Mouse (Mus musculus): ENCODE measurements around the gene Dus1l.
"Not testable (repeated sequence)": the region's sequence is repeated elsewhere in the genome, so short reads cannot be mapped to it uniquely, and the experiment has no call there.

Dus1l gene

DNA sequence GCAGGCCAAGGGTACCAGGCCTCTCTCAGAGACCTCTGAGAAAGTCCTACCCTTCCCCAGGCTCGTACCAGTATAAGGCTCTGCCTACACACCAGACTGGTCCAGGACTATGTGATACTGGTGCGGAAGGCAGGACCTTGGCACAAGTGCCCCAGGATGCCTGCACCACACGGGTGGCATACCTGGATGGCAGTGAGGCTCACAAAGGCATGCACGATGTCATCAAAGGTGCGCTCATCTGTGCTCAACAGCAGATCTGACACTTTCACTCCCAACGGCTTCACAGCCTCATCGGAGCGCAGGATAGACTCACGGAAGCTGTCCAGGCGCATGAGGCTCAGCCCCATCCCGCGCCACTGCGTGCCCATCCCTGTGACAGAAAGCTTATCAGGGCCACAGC lies 22.0 kb upstream of the Dus1l start:
- no peak for DNase-seq

DNA sequence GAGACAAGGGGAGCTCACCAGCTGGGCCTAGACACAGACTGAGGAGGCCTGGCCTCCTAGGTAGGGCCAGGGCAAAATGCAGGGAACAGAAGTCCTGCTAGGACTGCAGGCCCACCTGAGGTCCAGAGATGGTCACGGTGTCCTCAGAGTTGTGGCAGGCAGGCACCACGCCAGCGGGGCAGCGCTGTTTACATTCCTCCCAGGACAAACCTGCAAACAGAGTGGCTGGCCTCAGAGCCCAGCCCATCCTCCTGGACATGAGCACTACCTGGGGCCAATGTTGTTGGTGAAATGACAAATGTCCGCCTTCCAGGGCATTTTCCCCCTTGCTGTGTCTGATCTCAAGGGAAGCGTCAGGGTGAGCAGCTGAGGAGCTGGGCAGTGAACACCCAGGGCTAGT lies 21.2 kb upstream of the Dus1l start:
- no peak for DNase-seq

DNA sequence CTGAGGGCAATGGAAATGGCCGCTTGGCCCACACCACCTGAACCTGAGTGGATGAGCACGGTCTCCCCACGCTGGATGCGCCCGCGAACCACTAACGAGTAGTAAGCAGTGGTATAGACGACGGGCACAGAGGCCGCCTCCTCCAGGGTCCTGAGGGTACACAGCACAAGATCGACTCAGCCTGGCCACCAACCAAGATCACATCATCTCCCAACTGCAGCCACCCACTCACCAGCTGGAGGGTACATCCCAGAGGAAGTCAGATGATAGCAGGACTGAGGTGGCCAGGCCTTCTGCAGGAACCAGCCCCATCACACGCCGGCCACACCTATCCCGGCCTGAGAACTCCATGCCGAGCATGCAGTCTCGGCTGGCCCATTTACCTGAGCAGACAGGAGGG lies 15.9 kb upstream of the Dus1l start:
- DNase-seq = no peak

DNA sequence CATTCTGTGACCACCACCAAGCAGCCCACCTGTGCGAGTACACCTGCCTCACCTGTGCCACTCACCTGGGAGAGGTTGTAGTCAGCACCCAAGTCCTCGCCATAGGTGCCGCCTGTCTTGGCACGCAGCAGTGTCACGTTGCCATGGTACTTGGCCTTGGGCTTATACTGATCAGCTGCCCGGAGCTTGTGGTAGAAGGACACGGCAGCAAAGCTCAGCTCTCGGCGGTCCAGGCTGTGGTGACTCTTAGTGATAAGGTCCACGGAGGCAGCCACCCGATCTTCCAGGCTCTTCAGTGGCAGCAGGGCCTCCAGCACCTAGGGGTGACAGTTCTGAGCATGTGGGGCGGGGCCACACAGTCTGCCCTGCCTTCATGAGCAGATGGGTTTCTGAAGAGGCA lies 11.8 kb upstream of the Dus1l start:
- no peak for DNase-seq

DNA sequence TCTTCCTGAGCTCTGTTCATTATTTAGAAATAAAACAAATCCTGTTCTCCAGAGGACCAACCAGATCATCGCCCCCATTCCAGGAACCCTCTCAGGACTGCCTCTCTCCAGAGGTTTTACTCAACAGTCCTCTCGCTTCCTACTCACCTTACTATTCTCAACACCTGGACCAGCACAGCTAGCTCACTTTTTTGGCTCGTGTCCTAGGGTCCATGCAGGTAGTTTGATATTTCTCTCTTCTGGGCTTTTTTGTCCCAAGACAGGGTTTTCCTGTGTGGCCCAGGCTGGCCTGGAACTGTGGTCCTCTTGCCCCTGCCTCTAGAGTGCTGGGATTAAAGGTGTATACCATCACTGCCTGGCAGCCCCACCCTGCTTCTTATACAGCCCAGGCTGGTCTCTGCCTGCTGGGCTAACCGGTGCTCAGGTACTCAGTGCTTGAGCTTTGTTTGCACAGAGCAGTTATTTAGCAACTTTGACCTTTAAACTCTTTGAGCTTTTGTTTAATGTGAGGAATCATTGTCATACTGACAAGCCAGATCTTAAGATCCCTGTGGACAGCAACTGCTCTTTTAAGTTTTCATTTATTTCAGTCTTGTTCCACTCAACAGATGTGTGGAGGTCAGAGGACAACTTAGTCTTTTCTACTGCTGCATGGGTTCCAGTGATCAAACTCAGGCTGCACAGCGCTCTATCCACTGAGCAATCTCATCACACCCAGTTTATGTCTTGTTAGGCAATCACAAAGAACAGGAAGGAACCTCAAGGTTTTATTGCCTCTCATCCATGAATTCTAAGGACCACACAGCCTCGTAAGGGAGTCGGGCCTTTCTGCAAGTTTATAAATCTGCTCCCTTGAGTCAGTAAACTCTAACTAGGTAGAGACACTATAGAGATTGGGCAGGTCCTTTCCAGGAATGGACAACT lies 9.4 kb upstream of the Dus1l start:
- DNase-seq = no peak

DNA sequence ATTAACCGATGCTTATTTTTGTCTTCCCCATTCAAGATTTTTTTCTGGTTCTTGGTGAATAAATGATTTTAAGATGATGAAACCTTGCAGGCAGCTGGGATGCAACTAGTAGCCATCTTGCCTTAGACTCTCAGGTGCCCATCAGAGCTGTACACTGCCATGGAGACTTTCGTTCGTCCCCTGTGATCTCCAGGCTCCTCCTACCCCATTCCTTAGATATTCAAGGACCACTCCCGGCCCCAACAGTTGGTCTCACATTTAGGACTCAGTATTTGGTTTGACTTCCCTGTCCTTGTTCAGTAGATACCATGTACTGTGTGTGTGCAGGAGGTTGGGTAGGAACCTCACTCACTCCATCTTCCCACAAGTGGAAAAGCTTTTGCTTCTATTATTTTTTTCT lies 8.6 kb upstream of the Dus1l start:
- no peak for DNase-seq

DNA sequence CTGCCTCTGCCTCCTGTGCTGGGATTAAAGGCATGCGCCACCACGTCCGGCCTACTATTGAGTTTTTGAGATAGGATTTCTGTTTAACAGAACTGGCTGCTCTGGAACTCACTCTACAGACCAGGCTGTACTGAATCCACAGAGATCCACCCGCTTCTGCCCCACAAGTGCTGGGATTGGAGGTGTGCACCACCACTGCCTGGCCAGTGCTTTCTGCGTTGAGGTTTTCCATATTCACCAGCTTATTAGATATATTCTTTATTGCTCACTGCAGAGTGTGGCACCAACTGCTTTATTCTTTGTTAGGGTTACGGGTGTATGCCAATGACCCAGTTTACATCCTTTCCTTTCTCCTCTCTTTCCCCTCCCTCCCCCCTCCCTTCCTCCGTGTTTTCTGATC lies 8.1 kb upstream of the Dus1l start:
- DNase-seq = no peak

DNA sequence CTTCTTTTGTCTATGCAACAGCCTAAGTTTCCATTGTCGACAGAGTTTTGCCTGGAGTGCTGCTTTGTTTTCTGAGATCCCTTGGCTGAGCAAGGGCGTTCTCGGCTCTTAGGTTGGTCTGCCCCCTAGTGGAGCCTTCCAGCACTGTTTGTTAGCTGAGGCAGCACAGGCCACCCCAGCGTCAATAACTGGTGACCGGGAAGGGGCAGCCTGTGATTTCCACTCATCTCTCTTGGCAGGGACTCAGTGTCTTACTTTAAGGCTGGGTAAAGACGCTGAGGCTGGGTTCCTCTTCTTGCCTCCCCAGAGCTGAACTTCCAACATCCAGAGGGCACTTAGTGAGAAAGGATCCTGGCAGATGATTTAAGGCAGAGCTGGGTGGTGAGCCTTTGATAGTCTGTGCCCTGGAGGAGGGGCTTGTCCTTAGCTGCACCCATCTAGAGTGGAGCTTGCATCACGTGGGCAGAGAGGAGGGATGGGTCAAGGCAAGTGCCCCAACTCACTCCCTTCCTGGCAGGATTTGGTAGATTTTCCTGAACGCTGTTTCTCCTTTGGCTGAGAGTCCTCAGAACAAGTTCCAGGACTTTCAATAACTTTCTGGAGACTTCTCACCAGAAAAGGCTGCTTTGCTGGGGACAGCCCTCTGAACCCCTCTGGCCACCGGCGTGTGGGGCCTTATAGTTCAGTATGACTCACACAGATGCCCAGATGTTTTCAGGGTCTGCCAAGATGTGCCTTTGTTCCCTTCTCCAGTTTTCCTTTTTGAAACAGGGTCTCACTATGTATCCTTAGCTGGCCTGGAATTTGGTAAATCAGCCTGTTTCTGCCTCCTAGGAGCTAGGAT lies 4.1 kb upstream of the Dus1l start:
- DNase-seq = peak; percentile 94

DNA sequence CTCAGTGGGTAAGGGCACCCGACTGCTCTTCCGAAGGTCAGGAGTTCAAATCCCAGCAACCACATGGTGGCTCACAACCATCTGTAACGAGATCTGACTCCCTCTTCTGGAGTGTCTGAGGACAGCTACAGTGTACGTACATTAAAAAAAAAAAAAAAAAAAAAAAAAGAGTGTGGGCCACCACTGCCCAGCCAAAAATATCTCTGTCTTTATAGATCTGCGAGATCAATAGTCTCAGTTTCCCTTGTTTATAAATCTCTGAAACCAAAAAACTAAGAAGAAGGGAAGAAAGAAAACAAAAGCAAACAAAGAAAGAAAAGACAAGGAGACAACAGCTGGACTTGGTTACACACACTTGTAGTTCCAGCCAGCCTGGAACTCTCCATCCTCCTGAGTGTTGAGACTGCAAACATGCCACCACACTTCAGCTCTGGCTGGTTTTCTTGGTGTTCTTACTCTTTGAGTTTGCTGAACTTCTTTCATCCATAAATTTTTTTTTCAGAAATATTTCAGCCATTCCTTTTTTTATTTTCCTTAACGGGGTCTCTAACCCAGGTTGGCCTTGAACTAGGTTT lies 3.2 kb upstream of the Dus1l start:
- DNase-seq = peak; percentile 43

DNA sequence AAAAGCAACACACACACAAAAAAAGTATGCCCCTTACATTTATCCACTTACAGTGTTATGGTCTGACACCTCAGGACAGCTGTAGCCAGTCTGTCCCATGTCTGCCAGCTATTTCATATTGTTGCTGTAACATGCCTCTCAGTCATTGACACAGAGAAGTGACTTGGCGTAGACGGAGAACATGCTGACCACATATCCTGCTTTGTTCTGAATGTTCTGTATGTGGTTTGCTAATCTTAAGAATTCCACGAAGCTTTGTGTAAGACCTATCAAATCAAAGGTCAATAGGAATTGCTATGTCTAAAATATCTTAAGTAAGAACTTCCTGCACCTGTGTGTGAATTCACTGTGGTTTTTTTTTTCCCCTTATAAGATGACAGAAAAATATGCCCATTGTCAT lies 2.0 kb upstream of the Dus1l start:
- no peak for DNase-seq

DNA sequence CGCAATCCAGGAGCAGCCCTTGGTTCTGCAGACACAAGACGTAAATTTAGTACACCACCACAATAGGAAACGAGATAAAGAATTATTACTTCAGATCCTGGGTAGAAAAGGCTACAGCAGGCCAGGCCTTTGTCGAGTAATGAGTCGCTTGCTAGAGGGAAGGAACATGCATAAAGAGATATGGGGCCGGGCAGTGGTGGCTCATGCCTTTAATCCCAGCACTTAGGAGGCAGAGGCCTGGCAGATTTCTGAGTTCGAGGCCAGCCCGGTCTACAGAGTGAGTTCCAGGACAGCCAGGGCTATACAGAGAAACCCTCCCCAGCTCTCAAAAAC lies 377 bp upstream of the Dus1l start:
- DNase-seq = no peak

DNA sequence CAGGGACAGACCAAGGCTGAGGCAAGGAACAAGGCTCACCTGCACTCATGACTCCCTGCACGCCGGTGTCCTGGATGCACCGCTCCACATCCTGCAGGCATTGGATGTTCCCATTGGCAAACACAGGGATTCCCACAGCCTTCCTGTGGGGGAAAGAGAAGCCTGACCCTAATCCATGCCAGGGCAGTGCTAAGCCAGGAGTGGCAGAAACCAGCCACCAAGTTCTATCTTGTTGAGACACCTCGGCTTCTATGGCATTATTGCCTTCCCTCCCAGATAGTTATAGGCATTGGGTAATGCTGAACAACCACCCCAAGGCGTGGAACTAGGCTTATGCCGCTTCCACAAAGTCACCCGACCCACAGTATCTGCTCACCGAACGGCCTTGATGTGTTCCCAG lies 3.6 kb downstream of the Dus1l start:
- DNase-seq = no peak

DNA sequence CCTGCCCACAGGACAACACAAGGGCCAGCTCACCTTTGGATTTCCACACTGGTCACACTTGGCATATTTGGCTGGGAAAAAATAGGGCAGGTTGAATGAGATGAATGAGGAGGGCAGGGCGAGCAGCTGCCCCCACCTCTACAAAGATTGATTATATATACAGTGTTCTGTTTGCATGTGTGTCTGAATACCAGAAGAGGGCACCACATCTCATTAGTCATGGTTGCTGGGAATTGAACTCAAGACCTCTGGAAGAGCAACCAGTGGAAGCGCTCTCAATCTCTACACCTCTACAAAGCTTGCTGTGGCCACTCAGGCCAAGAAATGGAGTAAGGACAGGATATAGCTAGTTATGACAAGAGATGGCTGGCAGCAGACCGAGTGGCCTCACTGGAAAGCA lies 6.4 kb downstream of the Dus1l start:
- no peak for DNase-seq

DNA sequence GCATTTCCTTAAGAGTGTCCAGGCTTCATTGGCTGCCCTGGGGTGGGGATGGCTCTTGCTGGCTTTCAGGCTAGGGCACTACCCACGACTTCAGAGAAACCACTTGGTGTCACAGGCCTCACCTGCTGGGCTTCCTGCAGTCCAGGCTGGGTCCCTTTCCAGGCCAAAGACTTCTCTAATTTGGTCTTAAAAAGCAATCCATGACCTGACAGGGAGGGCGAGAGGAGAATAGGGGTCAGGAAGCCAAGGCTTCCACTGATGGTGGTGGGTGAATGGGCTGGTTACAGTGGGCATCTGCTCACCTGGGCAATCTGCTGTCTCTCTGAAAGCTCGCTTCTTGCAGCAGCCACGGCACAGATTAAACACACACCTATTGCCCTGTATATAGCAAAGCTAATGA lies 6.8 kb downstream of the Dus1l start:
- no peak for DNase-seq

DNA sequence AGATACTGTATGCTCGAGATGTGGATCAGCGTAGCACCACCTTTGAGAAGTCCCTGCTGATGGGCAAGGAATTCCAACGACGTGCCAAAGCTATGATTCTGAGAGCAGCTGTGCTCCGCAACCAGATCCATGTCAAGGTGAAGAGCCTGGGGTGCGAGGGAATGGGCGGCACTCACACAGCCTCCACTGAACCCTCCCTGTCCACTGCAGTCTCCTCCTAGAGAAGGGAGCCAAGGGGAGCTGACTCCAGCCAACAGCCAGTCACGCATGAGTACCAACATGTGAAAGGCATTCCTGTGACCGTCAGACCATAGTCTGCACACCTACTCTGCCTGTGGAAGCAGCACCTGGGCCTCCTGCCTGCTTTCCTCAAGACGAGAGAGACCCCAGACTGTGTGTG lies 7.7 kb downstream of the Dus1l start:
- DNase-seq = not testable (repeated sequence)

DNA sequence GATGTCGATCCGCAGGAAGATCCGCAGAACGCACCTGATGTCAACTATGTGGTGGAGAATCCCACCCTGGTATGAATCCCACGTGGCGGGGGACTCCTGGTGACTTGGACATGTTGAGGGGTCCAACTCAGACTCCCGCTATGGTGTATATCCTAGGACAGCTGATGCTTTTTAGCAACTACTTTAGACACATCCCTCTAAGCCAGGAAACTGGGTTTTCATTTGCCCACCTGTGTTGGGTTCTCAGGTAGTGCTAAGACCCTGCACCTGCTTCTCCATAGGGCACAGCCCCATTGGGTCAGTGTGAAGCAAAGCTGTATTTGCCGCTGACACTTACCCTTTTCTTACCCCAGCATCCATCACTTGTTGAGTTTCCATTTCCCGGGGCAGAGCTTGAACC lies 11.1 kb downstream of the Dus1l start:
- no peak for DNase-seq

DNA sequence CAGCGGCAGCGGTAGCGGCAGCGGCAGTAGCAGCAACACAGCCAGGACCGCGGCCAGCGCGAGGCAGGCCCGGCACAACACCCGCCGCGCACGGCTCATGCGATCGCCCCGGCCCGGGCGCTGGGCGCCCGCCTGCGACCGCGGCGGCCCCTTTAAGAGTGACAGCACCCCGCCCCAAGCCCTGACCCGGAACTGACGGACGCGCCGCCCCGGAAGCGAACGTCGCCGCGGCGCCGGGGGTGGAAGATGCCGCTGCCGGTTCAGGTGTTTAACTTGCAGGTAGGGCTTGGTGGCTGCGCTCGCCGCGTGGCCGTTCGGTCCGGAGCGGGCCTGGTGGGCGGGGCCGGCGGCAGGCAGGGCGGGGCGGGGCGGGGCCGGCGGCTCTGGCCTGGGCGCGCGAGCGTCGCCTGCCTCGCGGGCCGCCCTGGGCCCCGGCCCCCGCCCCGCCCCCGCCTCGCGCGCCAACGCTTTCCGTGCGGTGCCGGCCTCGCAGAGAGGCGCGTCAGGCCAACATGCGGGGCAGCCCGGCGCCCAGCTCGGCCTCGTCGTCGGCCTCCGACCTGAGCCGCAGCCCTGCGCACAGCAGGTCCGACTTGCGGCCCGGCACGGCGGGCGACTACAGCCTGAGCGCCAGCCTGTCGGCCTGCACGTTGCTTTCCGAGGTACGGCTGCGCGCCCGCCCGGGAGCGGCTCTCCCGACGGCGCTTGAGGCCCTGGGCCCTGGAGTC lies 12.0 kb downstream of the Dus1l start, which contains the start of the genes Rfng and Gps1:
TSS of gene Rfng (minus strand) at position 144 of the 728 bp plus-strand sequence.
TSS of gene Gps1 (plus strand) at position 209 of the 728 bp plus-strand sequence.
- peak; percentile 84 for DNase-seq

DNA sequence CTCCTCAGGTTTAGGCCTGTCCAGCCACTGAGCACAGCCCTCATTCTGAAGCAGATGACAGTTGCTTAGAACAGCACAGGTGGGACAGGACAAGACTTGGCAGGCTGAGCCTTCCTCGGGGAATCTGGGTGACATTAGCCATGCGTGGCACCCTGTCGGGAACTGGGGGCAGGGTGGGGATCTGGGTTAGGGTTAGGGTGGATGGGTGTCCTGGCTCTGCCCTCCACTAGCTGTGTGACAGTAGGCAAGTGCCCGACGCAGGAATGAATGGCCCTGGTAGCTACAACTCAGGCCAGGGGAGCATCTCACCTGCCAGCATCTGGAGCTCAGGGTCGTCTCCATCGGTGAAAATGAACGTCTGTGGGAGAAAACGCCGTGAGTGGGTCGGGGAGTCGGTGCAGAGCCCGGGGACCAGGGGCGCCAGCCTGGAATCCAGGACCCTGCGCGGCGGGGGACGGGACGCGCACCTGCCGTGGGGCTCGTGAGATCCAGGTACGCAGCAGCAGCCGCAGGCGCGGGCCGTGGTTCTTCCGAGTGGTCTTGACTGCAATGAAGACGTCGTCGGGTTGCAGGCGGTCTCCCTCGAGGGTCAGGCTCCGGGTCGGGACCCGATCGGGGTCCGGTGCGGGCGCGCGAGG lies 12.7 kb downstream of the Dus1l start:
- DNase-seq = no peak

DNA sequence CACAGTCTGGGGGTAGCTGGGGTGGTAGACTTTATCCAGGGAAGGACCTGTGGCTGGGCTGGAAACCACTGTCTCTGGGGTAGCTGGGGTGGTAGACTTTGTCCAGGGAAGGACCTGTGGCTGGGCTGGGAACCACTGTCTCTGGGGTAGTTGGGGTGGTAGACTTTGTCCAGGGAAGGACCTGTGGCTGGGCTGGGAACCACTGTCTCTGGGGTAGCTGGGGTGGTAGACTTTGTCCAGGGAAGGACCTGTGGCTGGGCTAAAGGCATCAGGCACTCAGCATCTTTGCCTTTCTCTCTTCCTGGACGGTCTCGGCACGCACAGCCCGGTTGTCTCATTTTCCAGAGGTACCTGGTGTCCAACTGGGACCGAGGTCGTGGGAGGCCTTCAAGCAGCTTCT lies 14.8 kb downstream of the Dus1l start:
- DNase-seq = not testable (repeated sequence)

DNA sequence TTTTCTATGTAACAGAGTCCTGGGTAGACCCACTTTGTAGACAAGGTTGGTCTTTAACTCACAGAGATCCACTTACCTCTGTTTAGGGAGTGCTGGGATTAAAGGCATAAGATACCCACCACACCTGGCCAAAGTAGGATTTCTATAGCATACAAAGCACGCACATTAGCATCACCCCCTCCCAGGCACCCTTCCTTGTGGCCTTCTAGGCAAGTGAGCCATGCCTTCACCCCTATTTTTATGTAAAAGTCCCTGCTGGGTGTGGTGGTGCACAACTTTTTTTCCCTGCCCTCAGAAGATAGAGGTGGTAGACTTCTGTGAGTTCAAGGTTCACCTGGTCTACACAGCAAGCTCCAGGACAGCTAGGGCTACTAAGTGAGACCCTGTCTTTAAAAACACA lies 16.3 kb downstream of the Dus1l start:
- DNase-seq = no peak

DNA sequence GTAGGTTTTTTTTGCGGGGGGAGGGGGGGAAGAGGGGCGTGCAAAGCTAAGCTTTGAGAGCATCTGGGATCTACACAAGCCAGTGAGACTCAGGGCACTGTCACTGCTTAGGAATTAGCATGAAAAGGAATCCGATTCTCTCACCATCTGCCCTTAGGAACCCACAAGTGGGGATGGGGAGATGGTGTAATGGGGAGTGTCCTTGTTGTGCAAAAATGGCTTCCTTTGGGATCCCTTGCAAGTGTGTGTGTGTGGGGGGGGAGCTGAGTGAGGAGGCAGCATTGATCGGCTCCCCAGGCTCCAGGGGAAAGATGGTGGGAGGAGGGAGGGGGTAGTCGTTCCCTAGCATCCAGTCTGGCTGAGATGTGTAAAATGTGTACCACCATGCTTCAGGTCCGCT lies 19.1 kb downstream of the Dus1l start:
- no peak for DNase-seq

DNA sequence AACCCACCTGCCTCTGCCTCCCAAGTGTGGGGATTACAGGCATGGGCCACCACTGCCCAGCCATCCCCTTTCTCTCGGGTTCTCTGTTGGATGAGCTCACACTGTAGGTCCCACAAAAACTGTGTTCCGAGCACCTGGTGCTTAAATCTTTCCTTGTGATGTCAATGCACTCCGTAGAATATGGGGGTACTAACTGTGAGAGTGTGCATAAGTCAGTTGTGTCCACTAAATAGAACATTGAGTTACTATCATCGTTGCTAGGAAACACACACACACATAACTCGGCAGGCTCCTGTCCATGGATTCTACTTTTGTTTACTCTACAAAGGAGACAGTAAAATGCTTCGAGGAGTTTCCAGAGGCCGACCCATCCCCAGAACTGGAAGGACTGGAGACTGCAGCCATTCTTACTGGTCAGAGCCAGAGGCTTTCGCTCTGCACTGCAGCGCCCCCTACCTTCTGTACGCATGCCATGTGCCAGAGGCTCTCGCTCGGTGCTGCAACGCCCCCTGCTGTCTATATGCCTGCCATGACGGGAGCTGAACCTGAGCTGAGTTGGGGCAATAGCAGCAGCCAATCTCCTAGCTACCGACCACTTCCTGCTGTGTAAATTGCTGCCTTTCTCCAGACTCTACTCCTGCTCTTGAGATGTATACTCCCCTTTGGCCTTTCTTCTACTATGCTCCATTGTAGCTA lies 20.3 kb downstream of the Dus1l start:
- DNase-seq = peak; percentile 99

All from lung, postnatal 14 days (tissue).